Mouse (Mus musculus) limb, embryonic 14.5 days (tissue): ENCODE results near the gene Tmem97. TPM values are rescaled to one million over a fixed set of nuclear protein-coding genes. Genes with fewer than 3 reads are reported as not detected.

ENCODE experiments used
- ATAC-seq: fragments of 200-750 bp; cut with Nextera tagmentation; 2 replicates; pipeline ENCODE4 v1.8.0; 2017; ENCODE audit warnings: low read depth, moderate number of reproducible peaks, moderate TSS enrichment; ENCODE audit not compliant: low FRiP score
- DNase-seq: peaks from one replicate; pipeline ENCODE4 v3.0.0-alpha.2; 2015; ENCODE audit warnings: low spot score
- H3K27ac ChIP-seq: fragments of 300-500 bp; sonication (generic); replicated peaks from 2 replicates; pipeline ENCODE4 v1.5.1; 2014; ENCODE audit warnings: low read depth, mild to moderate bottlenecking, low read length, moderate library complexity, mixed read lengths
- H3K27me3 ChIP-seq: fragments of 300-500 bp; sonication (generic); 2 replicates; pipeline ENCODE4 v1.6.1; 2014; ENCODE audit warnings: low read length, mixed read lengths; ENCODE audit not compliant: control insufficient read depth, insufficient read depth
- H3K36me3 ChIP-seq: fragments of 300-500 bp; sonication (generic); 2 replicates; pipeline ENCODE4 v1.6.1; 2014; ENCODE audit warnings: mild to moderate bottlenecking, low read length, moderate library complexity, mixed read lengths; ENCODE audit not compliant: control insufficient read depth, insufficient read depth
- H3K4me1 ChIP-seq: fragments of 300-500 bp; sonication (generic); 2 replicates; pipeline ENCODE4 v1.6.1; 2014; ENCODE audit warnings: antibody characterized with exemption, low read length, mixed read lengths; ENCODE audit not compliant: control insufficient read depth, insufficient read depth
- H3K4me2 ChIP-seq: fragments of 300-500 bp; sonication (generic); replicated peaks from 2 replicates; pipeline ENCODE4 v1.6.1; 2014; ENCODE audit warnings: low read depth, mild to moderate bottlenecking, low read length, moderate library complexity; ENCODE audit not compliant: severe bottlenecking
- H3K4me3 ChIP-seq: fragments of 300-500 bp; sonication (generic); replicated peaks from 2 replicates; pipeline ENCODE4 v1.5.1; 2014; ENCODE audit warnings: low read length
- H3K9ac ChIP-seq: fragments of 300-500 bp; sonication (generic); 2 replicates; pipeline ENCODE4 v1.6.1; 2014; ENCODE audit warnings: mild to moderate bottlenecking, low read depth, low read length, moderate library complexity; ENCODE audit not compliant: severe bottlenecking
- H3K9me3 ChIP-seq: fragments of 300-500 bp; sonication (generic); 2 replicates; pipeline ENCODE4 v1.6.1; 2016; ENCODE audit warnings: low read length; ENCODE audit not compliant: control insufficient read depth
- POLR2A ChIP-seq: fragments of 200-500 bp; IDR thresholded peaks from 2 replicates; pipeline ENCODE4 v1.8.0; 2012; ENCODE audit warnings: inconsistent platforms, mild to moderate bottlenecking, moderate library complexity, borderline replicate concordance; ENCODE audit not compliant: insufficient read depth, insufficient read length; ENCODE audit errors: extremely low read depth
- WGBS: fragments of 180-500 bp; shearing (Covaris S2); extraction: QIAGEN DNeasy Blood & Tissue Kit; methylation state at CpG from one replicate; pipeline ENCODE4 v1.1.7; 2014; 5-methylcytosine and 5-hydroxymethylcytosine counted together
- polyA plus RNA-seq, 2 experiments: library from polyadenylated mRNA; depleted of rRNA in 1 of 2; stranded (reverse) in 1 of 2; unstranded in 1 of 2; fragments of >200 nt; fragmentation: Nextera tagmentation in 1 of 2; extraction: Ambion mirVana in 1 of 2; gene quantifications; 2 replicates each; pipeline versions ENCODE4 v1.2.1 to v1.2.3; 2012 to 2014

The Tmem97 gene
- polyA plus RNA-seq, 2 experiments: 42.6 to 103 TPM

DNA sequence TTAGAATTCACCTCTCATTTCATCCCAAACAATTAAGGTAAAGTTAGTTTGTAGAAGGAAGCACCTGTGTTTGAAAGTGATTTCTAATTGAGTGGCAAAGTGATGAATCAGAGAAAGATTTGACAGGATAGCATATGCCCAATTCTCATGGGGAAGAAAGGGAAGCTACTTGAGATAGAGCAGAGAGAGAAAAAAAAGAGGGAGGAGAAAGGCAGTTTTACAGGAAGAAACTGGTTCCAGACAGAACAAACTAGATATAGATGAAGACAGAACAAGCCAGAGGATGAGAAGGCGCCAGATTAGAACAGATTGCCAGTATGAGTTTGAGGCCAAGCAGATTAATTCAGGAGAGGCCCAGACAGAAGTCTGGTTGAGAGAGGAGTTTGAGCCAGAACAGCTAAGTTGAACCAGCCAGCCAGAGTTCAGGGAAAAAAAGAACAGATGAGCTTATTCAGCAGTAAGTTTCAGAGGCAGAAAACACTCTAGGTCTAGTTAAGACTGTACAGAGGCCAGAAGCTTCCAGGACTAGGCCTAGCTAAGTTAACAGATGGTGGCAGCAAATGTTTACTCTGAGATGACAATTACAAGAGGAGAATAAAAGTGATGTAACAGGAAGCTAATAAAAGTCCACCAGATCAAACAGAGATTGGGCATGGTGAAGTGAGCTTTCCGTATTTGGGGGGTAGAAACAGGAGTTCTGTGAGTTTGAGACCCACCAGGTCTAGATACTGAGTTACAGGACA lies 2.7 kb downstream of the Tmem97 start:
- Histone ChIP-seq H3K4me1 (peaks cover 15% of the 10 kb centered on the region), H3K27me3 (no peaks in the 10 kb centered on the region), H3K36me3 (peaks cover 21% of the 10 kb centered on the region), H3K4me3 (no peak overlapping the region), H3K27ac (no peak overlapping the region), H3K9ac (no peak overlapping the region), H3K4me2 (no peak overlapping the region), H3K9me3 (no peaks in the 10 kb centered on the region)
- no peak for TF ChIP-seq POLR2A
- 80% methylated on average over 2 of the region's 2 CpGs for WGBS
- ATAC-seq (no peak), DNase-seq (no peak)

DNA sequence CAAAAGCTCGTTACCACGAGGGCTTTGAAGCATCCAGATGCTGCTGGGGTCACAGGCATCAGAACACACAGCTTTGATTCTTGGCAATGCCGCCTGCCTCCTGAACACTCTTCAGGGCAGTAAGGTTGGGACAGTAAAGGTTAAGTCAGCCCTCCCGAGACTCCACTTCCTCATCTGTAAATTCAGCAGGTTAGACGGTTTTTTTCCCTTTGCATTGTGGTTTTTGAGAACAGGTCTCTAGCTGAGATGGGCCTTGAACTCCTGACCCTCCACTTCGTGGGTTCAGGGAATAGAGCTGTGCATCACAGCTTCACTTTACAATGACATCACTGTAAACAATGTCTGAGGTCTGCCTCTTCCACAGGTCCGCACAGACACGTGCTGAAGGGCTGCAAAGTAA lies 5.4 kb downstream of the Tmem97 start:
- ATAC-seq (no peak), DNase-seq (no peak)
- Histone ChIP-seq H3K9me3 (no peaks in the 10 kb centered on the region), H3K9ac (no peak overlapping the region), H3K36me3 (peaks cover 37% of the 10 kb centered on the region), H3K27me3 (no peaks in the 10 kb centered on the region), H3K4me2 (no peak overlapping the region), H3K27ac (no peak overlapping the region), H3K4me3 (no peak overlapping the region), H3K4me1 (peaks cover 12% of the 10 kb centered on the region)
- TF ChIP-seq POLR2A: no peak
- 68% methylated on average over 8 of the region's 8 CpGs for WGBS

DNA sequence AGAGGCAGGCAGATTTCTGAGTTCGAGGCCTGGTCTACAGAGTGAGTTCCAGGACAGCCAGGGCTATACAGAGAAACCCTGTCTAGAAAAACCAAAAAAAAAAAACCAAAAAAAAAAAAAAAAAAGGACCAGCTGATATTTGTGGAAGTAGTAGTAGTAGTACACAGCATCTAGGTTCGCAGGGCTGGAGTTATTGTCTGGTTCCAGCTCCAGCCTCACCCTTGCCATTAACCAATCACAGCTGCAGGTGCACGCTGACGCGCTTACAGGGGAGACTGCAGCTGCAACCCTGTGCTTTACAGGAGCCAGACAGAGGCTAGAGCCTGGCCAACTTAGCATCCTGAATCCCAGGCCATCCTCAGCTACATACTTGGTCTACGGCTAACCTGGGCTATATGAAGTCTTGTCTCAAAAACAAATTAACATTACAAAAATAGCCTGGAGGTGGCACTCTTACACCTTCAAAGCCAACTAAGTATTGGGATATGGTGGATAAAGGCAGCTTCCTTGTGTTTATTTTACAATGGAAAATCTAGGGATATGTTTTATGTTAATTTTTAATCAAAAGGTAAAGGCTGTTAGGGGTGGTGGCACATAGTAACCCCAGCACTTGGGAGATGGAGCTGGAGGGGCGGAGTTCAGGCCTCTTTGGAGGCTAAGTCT lies 6.0 kb downstream of the Tmem97 start:
- no peak overlapping the region for H3K9ac ChIP-seq
- TF ChIP-seq POLR2A: no peak
- no peaks in the 10 kb centered on the region for H3K27me3 ChIP-seq
- 91% methylated on average over 7 of the region's 7 CpGs for WGBS
- no peak overlapping the region for H3K27ac ChIP-seq
- peaks cover 43% of the 10 kb centered on the region for H3K36me3 ChIP-seq
- no peak overlapping the region for H3K4me3 ChIP-seq
- H3K4me2 ChIP-seq: no peak overlapping the region
- H3K9me3 ChIP-seq: no peaks in the 10 kb centered on the region
- ATAC-seq (no peak; the same call in 1 of the 2 replicates), DNase-seq (no peak)
- peaks cover 9% of the 10 kb centered on the region for H3K4me1 ChIP-seq

DNA sequence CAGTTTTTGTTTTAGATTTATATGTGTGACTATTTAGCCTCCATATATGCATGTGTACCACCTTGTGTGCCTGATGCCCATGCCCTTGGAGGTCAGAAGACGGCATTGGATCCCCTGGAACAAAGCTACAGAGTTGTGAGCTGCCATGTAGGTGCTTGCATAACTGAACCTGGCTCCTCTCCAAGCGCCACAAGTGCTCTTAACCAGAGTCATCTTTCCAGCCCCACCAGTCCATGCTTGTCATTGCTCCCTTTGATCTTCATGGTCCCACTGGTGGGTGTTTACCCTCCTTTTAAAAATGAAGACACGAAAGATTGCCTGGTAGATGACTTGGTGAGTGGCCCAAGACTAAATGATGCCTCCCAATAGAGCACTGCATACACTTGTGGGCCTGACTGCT lies 10.2 kb downstream of the Tmem97 start:
- H3K36me3 ChIP-seq: peaks cover 52% of the 10 kb centered on the region

DNA sequence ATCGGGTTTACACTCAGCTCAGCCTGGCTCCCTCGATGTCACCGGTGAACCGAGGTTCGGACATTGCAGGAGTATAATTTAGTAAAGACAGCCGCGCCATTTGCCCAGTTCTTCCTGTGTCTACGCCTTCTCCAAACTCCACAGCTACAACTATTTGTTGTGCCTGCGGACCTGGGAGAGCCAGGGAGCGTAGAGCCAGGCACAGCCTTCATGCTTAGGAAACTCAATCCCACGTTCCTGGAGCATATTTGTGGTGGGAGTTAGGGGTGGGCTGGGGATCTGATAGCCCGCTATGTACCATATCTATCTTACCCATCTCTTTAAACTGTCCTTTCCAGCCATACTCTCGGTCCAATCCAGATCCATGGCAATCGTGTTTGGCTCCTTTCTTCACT lies 13.9 kb downstream of the Tmem97 start:
- no peaks in the 10 kb centered on the region for H3K27me3 ChIP-seq
- H3K4me3 ChIP-seq: peak overlapping the region; percentile 81
- H3K4me2 ChIP-seq: peak overlapping the region; percentile 74
- H3K9ac ChIP-seq: peak overlapping the region; percentile 87
- peaks cover 18% of the 10 kb centered on the region for H3K4me1 ChIP-seq
- peak overlapping the region; percentile 86 for H3K27ac ChIP-seq
- no peaks in the 10 kb centered on the region for H3K9me3 ChIP-seq
- ATAC-seq (no peak), DNase-seq (no peak)
- WGBS: 1% methylated on average over 14 of the region's 14 CpGs
- H3K36me3 ChIP-seq: peaks cover 32% of the 10 kb centered on the region
- no peak for TF ChIP-seq POLR2A

More for the DNA sequence above, 10.2 kb downstream of the Tmem97 start:
- no peak overlapping the region for H3K4me3 ChIP-seq
- ATAC-seq: no peak
- peaks cover 10% of the 10 kb centered on the region; the same call in 1 of the 2 replicates for H3K4me1 ChIP-seq
- H3K9me3 ChIP-seq: no peaks in the 10 kb centered on the region
- TF ChIP-seq POLR2A: no peak
- DNase-seq: no peak
- no peak overlapping the region for H3K27ac ChIP-seq
- no peak overlapping the region for H3K9ac ChIP-seq
- no peaks in the 10 kb centered on the region for H3K27me3 ChIP-seq
- no peak overlapping the region for H3K4me2 ChIP-seq
- 78% methylated on average over 3 of the region's 3 CpGs for WGBS
